Mouse (Mus musculus) heart, adult 2 months (tissue): Measurements from ENCODE around the gene 1700003H04Rik.

Experiments used
- CTCF ChIP-seq: fragments of 200-600 bp; IDR thresholded peaks from 2 replicates; pipeline ENCODE4 v1.8.1; 2022; ENCODE audit warnings: antibody characterized with exemption, mild to moderate bottlenecking, moderate library complexity
- EP300 ChIP-seq: fragments of 200-500 bp; IDR thresholded peaks from 2 replicates; pipeline ENCODE4 v1.6.1; 2011; ENCODE audit warnings: low read depth, low read length, control low read depth; ENCODE audit not compliant: insufficient read depth
- POLR2A ChIP-seq: fragments of 200-500 bp; IDR thresholded peaks from 2 replicates; pipeline ENCODE4 v1.6.1; 2011; ENCODE audit warnings: mild to moderate bottlenecking, low read depth, low read length, control low read depth; ENCODE audit not compliant: insufficient read depth

DNA sequence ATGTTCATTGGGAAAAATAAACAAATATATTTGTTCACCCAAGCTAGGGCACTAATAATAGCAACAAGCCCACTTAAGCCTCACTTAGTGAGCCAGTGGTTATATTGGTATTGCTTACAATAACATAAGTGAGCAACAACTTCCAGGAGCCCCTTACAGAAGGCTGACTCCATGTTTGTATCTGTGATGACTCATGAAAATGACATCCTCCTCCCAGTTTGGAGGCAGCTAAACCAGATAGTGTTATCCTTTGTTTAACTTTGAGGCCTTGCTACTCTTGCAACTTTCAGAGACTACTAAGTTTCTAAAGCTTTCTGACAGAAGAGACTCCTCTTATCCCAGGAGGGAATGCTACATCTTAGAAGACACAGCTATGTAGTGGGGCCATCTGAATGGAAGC lies 16.9 kb upstream of the 1700003H04Rik start:
- TF ChIP-seq CTCF (no peak), POLR2A (no peak), EP300 (no peak)
